Mouse (Mus musculus): Measurements from ENCODE around the gene Rnf13. TPM values are rescaled to one million over a fixed set of nuclear protein-coding genes. Genes with fewer than 3 reads are reported as not detected.

Gene Rnf13
- total RNA-seq (2014; rRNA removed; ENCODE audit: low replicate concordance) (47.8 and 59.4 TPM in 2 replicates), polyA plus RNA-seq (2015; fragmentation: Nextera tagmentation; extraction: Ambion mirVana) (81.5 and 84.5 TPM in 2 replicates)

DNA sequence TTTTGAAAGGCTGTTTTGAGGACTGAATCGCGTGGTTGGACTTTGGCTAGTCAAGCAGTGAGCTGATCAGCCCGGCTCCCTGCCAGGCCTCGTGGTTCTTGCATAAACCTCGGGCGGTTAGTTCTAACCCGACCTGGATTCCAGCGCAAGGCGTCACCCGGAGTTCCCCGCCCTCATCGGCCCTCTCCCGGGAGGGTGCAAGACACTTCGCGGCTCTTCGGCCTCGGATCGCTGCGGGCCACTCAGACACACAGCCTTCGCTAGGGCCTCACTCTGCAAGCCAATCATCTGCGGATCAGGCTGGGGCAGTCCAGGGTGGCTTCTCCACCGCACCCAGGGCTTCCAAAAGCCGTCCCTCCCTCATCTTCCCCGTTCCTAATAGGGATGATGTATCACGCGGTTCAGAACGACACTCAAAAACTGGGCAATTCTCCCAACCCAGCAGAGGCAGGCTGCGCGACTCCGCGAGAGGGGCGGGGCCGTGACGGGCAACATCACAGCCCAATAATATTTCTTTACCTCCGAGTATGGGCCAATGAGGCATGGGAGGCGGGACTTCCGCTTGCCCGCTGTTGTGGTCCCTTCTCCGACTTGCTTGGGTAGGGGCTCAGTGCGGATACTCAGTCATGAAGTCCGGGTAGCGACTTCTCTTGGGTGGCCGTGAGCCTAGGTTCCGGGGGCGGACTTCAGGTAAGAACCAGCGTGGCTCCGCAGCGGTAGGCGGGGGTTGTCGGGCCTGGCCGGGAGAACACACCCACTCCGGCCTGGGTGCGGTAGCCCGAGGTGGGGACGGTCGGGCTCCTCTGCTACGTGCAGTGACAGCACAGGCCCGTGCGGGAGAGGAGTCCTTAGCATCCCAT is at the start of gene Rnf13:
TSS of gene Rnf13 (plus strand) at position 552 of the 860 bp plus-strand sequence.
- peak within 1 kb of the TSS; percentile 75 for H3K4me2 ChIP-seq (ENCODE audit: low read depth, low read length)
- WGBS: under 1% methylated on average over 59 of the region's 59 CpGs
- peak within 1 kb of the TSS; percentile 87 for H3K4me3 ChIP-seq (ENCODE audit: low read depth, low read length)
- DNase-seq (ENCODE audit: low spot score): peak; percentile 95
- H3K27me3 ChIP-seq (ENCODE audit: control insufficient read depth, insufficient read depth, low read length): no peaks in the 10 kb centered on the region
- TF ChIP-seq EP300 (IDR thresholded peaks at IDR 0.05; ENCODE audit: low read depth): peak; percentile 92
- no peak for TF ChIP-seq CTCF (IDR thresholded peaks at IDR 0.05; ENCODE audit: low read depth)
- peak within 1 kb of the TSS; percentile 90 for H3K27ac ChIP-seq (ENCODE audit: low read depth)
- no peaks in the 10 kb centered on the region for H3K9me3 ChIP-seq (replicated peaks; ENCODE audit: control insufficient read depth, low read length)
- peak; percentile 96 for ATAC-seq (ENCODE audit: insufficient read depth, low read depth)
- peak within 1 kb of the TSS; percentile 65 for H3K9ac ChIP-seq (replicated peaks; ENCODE audit: low read depth, low read length)
- H3K4me1 ChIP-seq (ENCODE audit: control insufficient read depth, insufficient read depth): peaks cover 18% of the 10 kb centered on the region; the same call in 1 of the 2 replicates
- H3K36me3 ChIP-seq (replicated peaks; ENCODE audit: control insufficient read depth, insufficient read depth, low read length): no peaks in the 10 kb centered on the region

DNA sequence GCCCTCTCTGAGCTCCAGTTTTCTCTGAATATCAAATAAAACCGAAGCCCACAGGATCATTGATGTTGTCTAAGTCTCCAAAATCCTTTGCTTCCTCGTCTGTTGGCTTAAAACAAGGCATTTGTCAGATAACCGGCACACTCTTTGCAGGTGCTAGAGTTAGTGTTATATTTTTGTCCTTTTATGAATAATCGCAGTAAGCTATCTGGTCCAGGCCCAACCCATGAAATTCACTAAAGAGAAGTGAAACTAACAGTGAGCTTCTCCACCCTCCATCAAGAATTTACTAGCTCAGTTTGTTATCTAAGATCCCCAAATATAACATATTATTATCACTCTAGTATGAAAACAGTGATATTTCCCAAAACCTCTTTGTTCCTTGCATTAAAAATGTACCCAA is 44.1 kb upstream of the Rnf13 start:
- H3K27ac ChIP-seq (ENCODE audit: low read depth): no peak overlapping the region
- TF ChIP-seq CTCF (IDR thresholded peaks at IDR 0.05; ENCODE audit: low read depth): no peak
- no peak for TF ChIP-seq EP300 (IDR thresholded peaks at IDR 0.05; ENCODE audit: low read depth)
- no peak overlapping the region for H3K4me2 ChIP-seq (ENCODE audit: low read depth, low read length)
- H3K27me3 ChIP-seq (ENCODE audit: control insufficient read depth, insufficient read depth, low read length): no peaks in the 10 kb centered on the region
- 79% methylated on average over 4 of the region's 4 CpGs for WGBS
- DNase-seq (ENCODE audit: low spot score) (no peak), ATAC-seq (ENCODE audit: insufficient read depth, low read depth) (no peak)
- no peak overlapping the region for H3K9ac ChIP-seq (replicated peaks; ENCODE audit: low read depth, low read length)
- H3K36me3 ChIP-seq (replicated peaks; ENCODE audit: control insufficient read depth, insufficient read depth, low read length): no peaks in the 10 kb centered on the region
- H3K4me3 ChIP-seq (ENCODE audit: low read depth, low read length): no peak overlapping the region
- no peaks in the 10 kb centered on the region for H3K9me3 ChIP-seq (replicated peaks; ENCODE audit: control insufficient read depth, low read length)
- H3K4me1 ChIP-seq (ENCODE audit: control insufficient read depth, insufficient read depth): no peaks in the 10 kb centered on the region

DNA sequence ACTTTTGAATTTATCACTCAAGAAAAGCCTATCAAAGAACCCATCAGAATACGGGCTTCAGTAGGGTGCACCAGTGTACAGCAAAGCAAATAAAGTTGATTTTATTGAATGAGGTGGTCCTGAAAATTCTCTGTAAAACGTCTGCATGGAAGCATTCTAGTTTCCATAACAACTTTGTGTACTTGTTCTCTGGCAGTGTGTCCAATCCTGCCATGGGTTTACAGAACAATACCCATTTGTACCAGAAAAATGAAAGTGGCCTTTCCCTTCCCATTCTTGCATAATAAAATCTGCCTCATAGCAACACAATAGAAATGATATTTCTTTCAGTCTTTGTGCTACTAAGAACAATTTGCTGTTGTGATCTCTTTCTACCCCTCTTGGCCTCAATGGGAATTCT is 43.1 kb upstream of the Rnf13 start, which contains the start of gene Ankub1:
TSS of gene Ankub1 (minus strand) at position 81 of the 400 bp plus-strand sequence.
- Histone ChIP-seq H3K9me3 (replicated peaks; ENCODE audit: control insufficient read depth, low read length) (no peaks in the 10 kb centered on the region), H3K9ac (replicated peaks; ENCODE audit: low read depth, low read length) (no peak within 1 kb of the TSS), H3K4me2 (ENCODE audit: low read depth, low read length) (no peak within 1 kb of the TSS), H3K4me3 (ENCODE audit: low read depth, low read length) (no peak within 1 kb of the TSS), H3K27ac (ENCODE audit: low read depth) (no peak within 1 kb of the TSS), H3K36me3 (replicated peaks; ENCODE audit: control insufficient read depth, insufficient read depth, low read length) (no peaks in the 10 kb centered on the region), H3K4me1 (ENCODE audit: control insufficient read depth, insufficient read depth) (no peaks in the 10 kb centered on the region), H3K27me3 (ENCODE audit: control insufficient read depth, insufficient read depth, low read length) (no peaks in the 10 kb centered on the region)
- DNase-seq (ENCODE audit: low spot score) (no peak), ATAC-seq (ENCODE audit: insufficient read depth, low read depth) (no peak)
- TF ChIP-seq CTCF (IDR thresholded peaks at IDR 0.05; ENCODE audit: low read depth) (no peak), EP300 (IDR thresholded peaks at IDR 0.05; ENCODE audit: low read depth) (no peak)
- WGBS: 62% methylated on average over 2 of the region's 2 CpGs

GRCm38 (mm10) chr3:57696249-57696648 is 39.6 kb upstream of the Rnf13 start:
- Histone ChIP-seq H3K27ac (ENCODE audit: low read depth) (no peak overlapping the region), H3K36me3 (replicated peaks; ENCODE audit: control insufficient read depth, insufficient read depth, low read length) (no peaks in the 10 kb centered on the region), H3K4me2 (ENCODE audit: low read depth, low read length) (no peak overlapping the region), H3K27me3 (ENCODE audit: control insufficient read depth, insufficient read depth, low read length) (no peaks in the 10 kb centered on the region), H3K4me3 (ENCODE audit: low read depth, low read length) (no peak overlapping the region), H3K4me1 (ENCODE audit: control insufficient read depth, insufficient read depth) (no peaks in the 10 kb centered on the region), H3K9me3 (replicated peaks; ENCODE audit: control insufficient read depth, low read length) (no peaks in the 10 kb centered on the region), H3K9ac (replicated peaks; ENCODE audit: low read depth, low read length) (no peak overlapping the region)
- ATAC-seq (ENCODE audit: insufficient read depth, low read depth): no peak
- DNase-seq (ENCODE audit: low spot score): no peak
- 92% methylated on average over 4 of the region's 4 CpGs for WGBS
- TF ChIP-seq EP300 (IDR thresholded peaks at IDR 0.05; ENCODE audit: low read depth): no peak
- TF ChIP-seq CTCF (IDR thresholded peaks at IDR 0.05; ENCODE audit: low read depth): no peak

DNA sequence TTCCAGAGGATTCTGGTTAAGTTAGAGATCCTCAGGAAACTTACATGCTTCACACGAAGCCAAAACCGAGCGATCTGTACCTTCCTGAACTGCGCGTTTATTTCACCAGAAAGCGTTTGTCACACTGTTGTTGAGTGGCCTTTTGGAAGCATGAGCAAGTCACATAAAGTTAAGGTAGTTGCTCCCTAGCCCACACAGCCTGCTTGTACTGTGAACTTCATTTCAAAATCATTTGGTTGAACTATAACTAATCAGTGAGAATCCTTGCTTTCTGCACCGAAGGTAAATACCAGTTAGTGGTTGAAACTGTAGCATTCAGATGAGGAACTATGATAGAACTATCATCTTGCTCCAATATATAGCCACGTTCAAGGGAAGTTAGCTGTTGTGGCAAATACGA is 39.1 kb upstream of the Rnf13 start:
- DNase-seq (ENCODE audit: low spot score) (no peak), ATAC-seq (ENCODE audit: insufficient read depth, low read depth) (no peak)
- Histone ChIP-seq H3K4me2 (ENCODE audit: low read depth, low read length) (no peak overlapping the region), H3K4me3 (ENCODE audit: low read depth, low read length) (no peak overlapping the region), H3K4me1 (ENCODE audit: control insufficient read depth, insufficient read depth) (no peaks in the 10 kb centered on the region), H3K9ac (replicated peaks; ENCODE audit: low read depth, low read length) (no peak overlapping the region), H3K27ac (ENCODE audit: low read depth) (no peak overlapping the region), H3K27me3 (ENCODE audit: control insufficient read depth, insufficient read depth, low read length) (no peaks in the 10 kb centered on the region), H3K9me3 (replicated peaks; ENCODE audit: control insufficient read depth, low read length) (no peaks in the 10 kb centered on the region), H3K36me3 (replicated peaks; ENCODE audit: control insufficient read depth, insufficient read depth, low read length) (no peaks in the 10 kb centered on the region)
- TF ChIP-seq EP300 (IDR thresholded peaks at IDR 0.05; ENCODE audit: low read depth) (no peak), CTCF (IDR thresholded peaks at IDR 0.05; ENCODE audit: low read depth) (no peak)
- WGBS: 89% methylated on average over 9 of the region's 9 CpGs

All from heart, postnatal 0 days (tissue).